Mouse (Mus musculus) G1E (cell line): ENCODE measurements around the gene Narf. TPM values are rescaled to one million over a fixed set of nuclear protein-coding genes. Genes with fewer than 3 reads are reported as not detected.

Experiments used
- ATAC-seq: 2 replicates; pipeline ENCODE4 v1.8.0; 2016; ENCODE audit warnings: mild to moderate bottlenecking; ENCODE audit not compliant: insufficient number of reproducible peaks, poor library complexity, low FRiP score, severe bottlenecking; ENCODE audit errors: extremely low read depth
- DNase-seq: peaks from one replicate; pipeline ENCODE4 v3.0.0; 2012; ENCODE audit warnings: low spot score
- H3K27me3 ChIP-seq: 2 replicates; pipeline ENCODE4 v1.6.1; 2012; ENCODE audit warnings: mild to moderate bottlenecking, low read length, inconsistent platforms; ENCODE audit not compliant: insufficient read depth
- H3K36me3 ChIP-seq: replicated peaks from 2 replicates; pipeline ENCODE3; 2012; ENCODE audit warnings: mild to moderate bottlenecking, inconsistent platforms
- H3K4me1 ChIP-seq: 2 replicates; pipeline ENCODE4 v1.6.1; 2012; ENCODE audit warnings: low read depth, low read length, inconsistent platforms, mixed read lengths; ENCODE audit not compliant: insufficient read depth
- H3K4me3 ChIP-seq: 2 replicates; pipeline ENCODE4 v1.5.1; 2012; ENCODE audit warnings: low read depth, mild to moderate bottlenecking, inconsistent platforms, low read length, moderate library complexity, mixed read lengths
- H3K9me3 ChIP-seq: replicated peaks from 2 replicates; pipeline ENCODE4 v1.6.1; 2012; ENCODE audit warnings: inconsistent platforms
- CTCF ChIP-seq: IDR thresholded peaks from 2 replicates; pipeline ENCODE4 v1.5.1; 2012; ENCODE audit warnings: low read depth, low read length, inconsistent platforms, mixed read lengths
- GATA1 ChIP-seq: IDR thresholded peaks from 2 replicates; pipeline ENCODE4 v1.6.1; 2012; ENCODE audit warnings: borderline replicate concordance, low read length, inconsistent platforms, mixed read lengths
- GATA2 ChIP-seq: IDR thresholded peaks from 2 replicates; pipeline ENCODE4 v1.6.1; 2012; ENCODE audit warnings: low read depth, low read length, inconsistent platforms, borderline replicate concordance
- POLR2AphosphoS5 ChIP-seq: IDR thresholded peaks from 2 replicates; pipeline ENCODE4 v1.6.1; 2012; ENCODE audit warnings: low read depth, low read length, inconsistent platforms; ENCODE audit not compliant: insufficient replicate concordance
- TAL1 ChIP-seq: conservative IDR thresholded peaks from 2 replicates; pipeline ENCODE4 v1.6.1; 2012; ENCODE audit warnings: low read depth, low read length, inconsistent platforms, mixed read lengths
- polyA plus RNA-seq: library from polyadenylated mRNA; stranded (reverse); fragments of >175 nt; gene quantifications from 2 replicates; pipeline ENCODE4 v1.2.3, GENCODE M21; 2012
- total RNA-seq, 2 experiments: library from RNA; stranded (forward) in 1 of 2; stranded (reverse) in 1 of 2; fragments of 200-1000 nt in 1 of 2; fragments of >200 nt in 1 of 2; fragmentation: Nextera tagmentation in 1 of 2; gene quantifications; 2 replicates each; pipeline ENCODE4 v1.2.3; 2014 to 2017

Gene Narf
- total and polyA plus RNA-seq, 3 experiments = 5.5 to 72.5 (median 61.2) TPM

- H3K9me3 ChIP-seq = no peaks in the 10 kb centered on the region
- no peak overlapping the region for H3K4me3 ChIP-seq
- DNase-seq (no peak), ATAC-seq (no peak)
- H3K4me1 ChIP-seq = peaks cover 6% of the 10 kb centered on the region; the same call in 1 of the 2 replicates
- peaks cover 98% of the 10 kb centered on the region for H3K36me3 ChIP-seq
- H3K27me3 ChIP-seq = no peaks in the 10 kb centered on the region
- TF ChIP-seq TAL1 = no peak
Measured at GRCm38 (mm10) chr11:121289859-121290258, 52.8 kb downstream of the Narf start.

- H3K9me3 ChIP-seq = no peaks in the 10 kb centered on the region
- DNase-seq (no peak), ATAC-seq (no peak)
- peaks cover 96% of the 10 kb centered on the region for H3K36me3 ChIP-seq
- H3K4me1 ChIP-seq = peaks cover 2% of the 10 kb centered on the region; the same call in 1 of the 2 replicates
- TF ChIP-seq GATA2 = no peak
- TF ChIP-seq TAL1 = no peak
- TF ChIP-seq POLR2AphosphoS5 = no peak
- TF ChIP-seq CTCF = no peak
- no peak for TF ChIP-seq GATA1
- H3K4me3 ChIP-seq = no peak overlapping the region
- H3K27me3 ChIP-seq = no peaks in the 10 kb centered on the region
Measured at GRCm38 (mm10) chr11:121294771-121295170, 57.7 kb downstream of the Narf start.

- Histone ChIP-seq H3K4me1 (peaks cover 2% of the 10 kb centered on the region; the same call in 1 of the 2 replicates), H3K27me3 (no peaks in the 10 kb centered on the region), H3K9me3 (no peaks in the 10 kb centered on the region), H3K36me3 (peaks cover 95% of the 10 kb centered on the region), H3K4me3 (no peak overlapping the region)
- no peak for TF ChIP-seq TAL1
- TF ChIP-seq CTCF = no peak
- no peak for TF ChIP-seq GATA1
- no peak for TF ChIP-seq GATA2
- TF ChIP-seq POLR2AphosphoS5 = no peak
- no peak for ATAC-seq
- DNase-seq = no peak
Measured at GRCm38 (mm10) chr11:121298493-121298892, 61.4 kb downstream of the Narf start.

- Histone ChIP-seq H3K9me3 (no peaks in the 10 kb centered on the region), H3K36me3 (peaks cover 95% of the 10 kb centered on the region), H3K4me1 (peaks cover 4% of the 10 kb centered on the region; the same call in 1 of the 2 replicates), H3K27me3 (no peaks in the 10 kb centered on the region), H3K4me3 (no peak overlapping the region)
- no peak for TF ChIP-seq GATA2
- no peak for TF ChIP-seq CTCF
- no peak for TF ChIP-seq POLR2AphosphoS5
- TF ChIP-seq TAL1 = no peak
- TF ChIP-seq GATA1 = no peak
- ATAC-seq = no peak
- no peak for DNase-seq
Measured at GRCm38 (mm10) chr11:121300265-121300664, 63.2 kb downstream of the Narf start.

- no peak for ATAC-seq
- TF ChIP-seq POLR2AphosphoS5 = no peak
- no peak for TF ChIP-seq TAL1
- TF ChIP-seq GATA1 = no peak
- TF ChIP-seq GATA2 = no peak
- TF ChIP-seq CTCF = no peak
- no peak for DNase-seq
- Histone ChIP-seq H3K4me3 (no peak overlapping the region), H3K27me3 (no peaks in the 10 kb centered on the region), H3K9me3 (peaks cover 2% of the 10 kb centered on the region), H3K36me3 (peaks cover 90% of the 10 kb centered on the region), H3K4me1 (0 out of 2 replicates have a peak, but pooled peaks cover 1% of the 10 kb centered on the region)
Measured at GRCm38 (mm10) chr11:121305371-121305770, 68.3 kb downstream of the Narf start.

Other genes with a start within 250 kb of the Narf start
- gene Csnk1d, start 245.9 kb upstream of the Narf start, total RNA-seq (2014; fragmentation: Nextera tagmentation) = 116 and 146 TPM in 2 replicates
- 61.2 and 73.6 TPM in 2 replicates for gene Csnk1d, start 245.9 kb upstream of the Narf start, total RNA-seq (2017)
- 195 and 227 TPM in 2 replicates for gene Csnk1d, start 245.9 kb upstream of the Narf start, polyA plus RNA-seq
- not detected in 2 replicates for gene Cd7, start 197.8 kb upstream of the Narf start, total RNA-seq (2014; fragmentation: Nextera tagmentation)
- gene Cd7, start 197.8 kb upstream of the Narf start, total RNA-seq (2017) = not detected in 2 replicates
- not detected in 2 replicates for gene Cd7, start 197.8 kb upstream of the Narf start, polyA plus RNA-seq
- not detected in 2 replicates for gene Sectm1b, start 173.7 kb upstream of the Narf start, total RNA-seq (2014; fragmentation: Nextera tagmentation)
- gene Sectm1b, start 173.7 kb upstream of the Narf start, total RNA-seq (2017) = 0.16 and 0.23 TPM in 2 replicates
- not detected in 2 replicates for gene Sectm1b, start 173.7 kb upstream of the Narf start, polyA plus RNA-seq
- not detected in 2 replicates for gene Sectm1a, start 156.0 kb upstream of the Narf start, total RNA-seq (2014; fragmentation: Nextera tagmentation)
- gene Sectm1a, start 156.0 kb upstream of the Narf start, total RNA-seq (2017) = 0.38 TPM in 1 of 2 replicates, not detected in the other
- not detected in 2 replicates for gene Sectm1a, start 156.0 kb upstream of the Narf start, polyA plus RNA-seq
- gene Tex19.2, start 118.6 kb upstream of the Narf start, total RNA-seq (2014; fragmentation: Nextera tagmentation) = 6.8 and 7.4 TPM in 2 replicates
- 8.0 and 10.8 TPM in 2 replicates for gene Tex19.2, start 118.6 kb upstream of the Narf start, total RNA-seq (2017)
- gene Tex19.2, start 118.6 kb upstream of the Narf start, polyA plus RNA-seq = 13.2 and 17.1 TPM in 2 replicates
- gene Tex19.1, start 91.1 kb upstream of the Narf start, total RNA-seq (2014; fragmentation: Nextera tagmentation) = not detected in 2 replicates
- not detected in 2 replicates for gene Tex19.1, start 91.1 kb upstream of the Narf start, total RNA-seq (2017)
- gene Tex19.1, start 91.1 kb upstream of the Narf start, polyA plus RNA-seq = not detected in 2 replicates
- gene Uts2r, start 77.0 kb upstream of the Narf start, total RNA-seq (2014; fragmentation: Nextera tagmentation) = not detected in 2 replicates
- 0.05 TPM in 1 of 2 replicates, not detected in the other for gene Uts2r, start 77.0 kb upstream of the Narf start, total RNA-seq (2017)
- not detected in 2 replicates for gene Uts2r, start 77.0 kb upstream of the Narf start, polyA plus RNA-seq
- 3.8 and 7.2 TPM in 2 replicates for gene Hexdc, start 32.8 kb upstream of the Narf start, total RNA-seq (2014; fragmentation: Nextera tagmentation)
- gene Hexdc, start 32.8 kb upstream of the Narf start, total RNA-seq (2017) = 7.3 and 8.6 TPM in 2 replicates
- 3.6 and 4.9 TPM in 2 replicates for gene Hexdc, start 32.8 kb upstream of the Narf start, polyA plus RNA-seq
- gene Ogfod3, start 32.5 kb upstream of the Narf start, total RNA-seq (2014; fragmentation: Nextera tagmentation) = 6.4 and 7.7 TPM in 2 replicates
- 4.2 and 4.5 TPM in 2 replicates for gene Ogfod3, start 32.5 kb upstream of the Narf start, total RNA-seq (2017)
- 5.5 and 6.7 TPM in 2 replicates for gene Ogfod3, start 32.5 kb upstream of the Narf start, polyA plus RNA-seq
- 13.3 and 23.2 TPM in 2 replicates for gene Cybc1, start 7.9 kb upstream of the Narf start, total RNA-seq (2014; fragmentation: Nextera tagmentation)
- gene Cybc1, start 7.9 kb upstream of the Narf start, total RNA-seq (2017) = 38.5 and 41.5 TPM in 2 replicates
- gene Cybc1, start 7.9 kb upstream of the Narf start, polyA plus RNA-seq = 13.3 and 19.6 TPM in 2 replicates
- 45.8 and 46.4 TPM in 2 replicates for gene Foxk2, start 22.7 kb downstream of the Narf start, total RNA-seq (2014; fragmentation: Nextera tagmentation)
- 25.3 and 28.6 TPM in 2 replicates for gene Foxk2, start 22.7 kb downstream of the Narf start, total RNA-seq (2017)
- 37.8 and 40.1 TPM in 2 replicates for gene Foxk2, start 22.7 kb downstream of the Narf start, polyA plus RNA-seq
- gene Wdr45b, start 117.2 kb downstream of the Narf start, total RNA-seq (2014; fragmentation: Nextera tagmentation) = 46.7 and 67.2 TPM in 2 replicates
- 36.9 and 42.0 TPM in 2 replicates for gene Wdr45b, start 117.2 kb downstream of the Narf start, total RNA-seq (2017)
- 12.9 and 19.7 TPM in 2 replicates for gene Wdr45b, start 117.2 kb downstream of the Narf start, polyA plus RNA-seq
- not detected in 2 replicates for gene Rab40b, start 151.0 kb downstream of the Narf start, total RNA-seq (2014; fragmentation: Nextera tagmentation)
- gene Rab40b, start 151.0 kb downstream of the Narf start, total RNA-seq (2017) = 0.46 TPM in 1 of 2 replicates, not detected in the other
- gene Rab40b, start 151.0 kb downstream of the Narf start, polyA plus RNA-seq = not detected in 2 replicates
- 15.4 and 21.1 TPM in 2 replicates for gene Fn3krp, start 184.1 kb downstream of the Narf start, total RNA-seq (2014; fragmentation: Nextera tagmentation)
- 11.6 and 12.1 TPM in 2 replicates for gene Fn3krp, start 184.1 kb downstream of the Narf start, total RNA-seq (2017)
- gene Fn3krp, start 184.1 kb downstream of the Narf start, polyA plus RNA-seq = 2.5 and 3.1 TPM in 2 replicates
- 1.0 and 65.8 TPM in 2 replicates for gene Fn3k, start 197.7 kb downstream of the Narf start, total RNA-seq (2014; fragmentation: Nextera tagmentation)
- gene Fn3k, start 197.7 kb downstream of the Narf start, total RNA-seq (2017) = 2.3 and 3.0 TPM in 2 replicates
- gene Fn3k, start 197.7 kb downstream of the Narf start, polyA plus RNA-seq = 0.04 and 0.15 TPM in 2 replicates
- 35.7 and 40.0 TPM in 2 replicates for gene Tbcd, start 214.7 kb downstream of the Narf start, total RNA-seq (2014; fragmentation: Nextera tagmentation)
- 47.6 and 53.7 TPM in 2 replicates for gene Tbcd, start 214.7 kb downstream of the Narf start, total RNA-seq (2017)
- 5.4 and 5.8 TPM in 2 replicates for gene Tbcd, start 214.7 kb downstream of the Narf start, polyA plus RNA-seq